Mouse (Mus musculus) lung, adult 2 months (tissue): ENCODE measurements around the gene Mad1l1.

Source experiments
- CTCF ChIP-seq: fragments of 200-500 bp; IDR thresholded peaks from 2 replicates; pipeline ENCODE4 v1.5.1; 2011; ENCODE audit warnings: mild to moderate bottlenecking, low read length, control low read depth; ENCODE audit not compliant: insufficient read depth
- POLR2A ChIP-seq: fragments of 200-500 bp; IDR thresholded peaks from 2 replicates; pipeline ENCODE4 v1.6.1; 2011; ENCODE audit warnings: low read depth, mild to moderate bottlenecking, control low read depth, low read length, borderline replicate concordance; ENCODE audit errors: extremely low read depth

GRCm38 (mm10) chr5:140238880-140239279, 82.5 kb downstream of the Mad1l1 start:
- TF ChIP-seq CTCF (no peak), POLR2A (no peak)
